Mouse (Mus musculus): ENCODE measurements around the gene Gm45713. TPM values are rescaled to one million over a fixed set of nuclear protein-coding genes. Genes with fewer than 3 reads are reported as not detected.
"Not testable (repeated sequence)": the region's sequence is repeated elsewhere in the genome, so short reads cannot be mapped to it uniquely, and the experiment has no call there.

The Gm45713 gene
- polyA plus RNA-seq, 1 experiment, result 0.16 TPM

- no peak overlapping the region for H3K27ac ChIP-seq (ENCODE audit: insufficient read depth, low read length)
- TF ChIP-seq CTCF (IDR thresholded peaks at IDR 0.05; ENCODE audit: borderline replicate concordance, insufficient read depth, low read depth, low read length) (no peak), POLR2A (IDR thresholded peaks at IDR 0.05; ENCODE audit: borderline replicate concordance, insufficient read depth, low read length) (no peak)
- H3K4me1 ChIP-seq (ENCODE audit: control insufficient read depth, insufficient read depth, low read length), result peaks cover 14% of the 10 kb centered on the region
- H3K4me3 ChIP-seq (replicated peaks; ENCODE audit: insufficient read depth, low read depth, low read length), result no peak overlapping the region
- 32% methylated on average over 7 of the region's 7 CpGs for WGBS
- no peak for DNase-seq
- no peaks in the 10 kb centered on the region; the same call in 1 of the 2 replicates for H3K27me3 ChIP-seq (ENCODE audit: control insufficient read depth, insufficient read depth, low read length)
These were observed 42.5 kb upstream of the Gm45713 start for GRCm38 (mm10) chr7:45178550-45178949.

- Histone ChIP-seq H3K4me1 (ENCODE audit: control insufficient read depth, insufficient read depth, low read length) (peaks cover 12% of the 10 kb centered on the region), H3K4me3 (replicated peaks; ENCODE audit: insufficient read depth, low read depth, low read length) (no peak overlapping the region), H3K27ac (ENCODE audit: insufficient read depth, low read length) (no peak overlapping the region), H3K27me3 (ENCODE audit: control insufficient read depth, insufficient read depth, low read length) (no peaks in the 10 kb centered on the region; the same call in 1 of the 2 replicates)
- WGBS, result 3% methylated on average over 29 of the region's 31 CpGs
- TF ChIP-seq POLR2A (IDR thresholded peaks at IDR 0.05; ENCODE audit: borderline replicate concordance, insufficient read depth, low read length) (no peak; the same call in 1 of the 2 replicates), CTCF (IDR thresholded peaks at IDR 0.05; ENCODE audit: borderline replicate concordance, insufficient read depth, low read depth, low read length) (no peak)
- DNase-seq, result peak in 1 of 2 experiments; percentile 46
These were observed 40.3 kb upstream of the Gm45713 start for GRCm38 (mm10) chr7:45176356-45176755.

GRCm38 (mm10) chr7:45175929-45176328 is 39.9 kb upstream of the Gm45713 start:
- no peak overlapping the region for H3K4me3 ChIP-seq (replicated peaks; ENCODE audit: insufficient read depth, low read depth, low read length)
- 4% methylated on average over 23 of the region's 23 CpGs for WGBS
- peaks cover 12% of the 10 kb centered on the region for H3K4me1 ChIP-seq (ENCODE audit: control insufficient read depth, insufficient read depth, low read length)
- no peak for TF ChIP-seq CTCF (IDR thresholded peaks at IDR 0.05; ENCODE audit: borderline replicate concordance, insufficient read depth, low read depth, low read length)
- TF ChIP-seq POLR2A (IDR thresholded peaks at IDR 0.05; ENCODE audit: borderline replicate concordance, insufficient read depth, low read length), result peak; percentile 32; the same call in 1 of the 2 replicates
- no peaks in the 10 kb centered on the region; the same call in 1 of the 2 replicates for H3K27me3 ChIP-seq (ENCODE audit: control insufficient read depth, insufficient read depth, low read length)
- H3K27ac ChIP-seq (ENCODE audit: insufficient read depth, low read length), result no peak overlapping the region
- no peak for DNase-seq

- no peak for DNase-seq
- Histone ChIP-seq H3K4me3 (replicated peaks; ENCODE audit: insufficient read depth, low read depth, low read length) (no peak overlapping the region), H3K27ac (ENCODE audit: insufficient read depth, low read length) (no peak overlapping the region), H3K4me1 (ENCODE audit: control insufficient read depth, insufficient read depth, low read length) (peaks cover 14% of the 10 kb centered on the region), H3K27me3 (ENCODE audit: control insufficient read depth, insufficient read depth, low read length) (no peaks in the 10 kb centered on the region; the same call in 1 of the 2 replicates)
- TF ChIP-seq POLR2A (IDR thresholded peaks at IDR 0.05; ENCODE audit: borderline replicate concordance, insufficient read depth, low read length) (no peak), CTCF (IDR thresholded peaks at IDR 0.05; ENCODE audit: borderline replicate concordance, insufficient read depth, low read depth, low read length) (no peak)
- 21% methylated on average over 13 of the region's 13 CpGs for WGBS
These were observed 39.4 kb upstream of the Gm45713 start for GRCm38 (mm10) chr7:45175398-45175797.

GRCm38 (mm10) chr7:45174567-45175280 is 38.7 kb upstream of the Gm45713 start:
- H3K4me1 ChIP-seq (ENCODE audit: control insufficient read depth, insufficient read depth, low read length), result peaks cover 20% of the 10 kb centered on the region
- no peak overlapping the region for H3K4me3 ChIP-seq (replicated peaks; ENCODE audit: insufficient read depth, low read depth, low read length)
- TF ChIP-seq CTCF (IDR thresholded peaks at IDR 0.05; ENCODE audit: borderline replicate concordance, insufficient read depth, low read depth, low read length) (no peak), POLR2A (IDR thresholded peaks at IDR 0.05; ENCODE audit: borderline replicate concordance, insufficient read depth, low read length) (no peak)
- no peaks in the 10 kb centered on the region; the same call in 1 of the 2 replicates for H3K27me3 ChIP-seq (ENCODE audit: control insufficient read depth, insufficient read depth, low read length)
- peak in 1 of 2 experiments; percentile 50 for DNase-seq
- 19% methylated on average over 29 of the region's 29 CpGs for WGBS
- no peak overlapping the region for H3K27ac ChIP-seq (ENCODE audit: insufficient read depth, low read length)

GRCm38 (mm10) chr7:45173772-45174171 is 37.7 kb upstream of the Gm45713 start:
- TF ChIP-seq CTCF (IDR thresholded peaks at IDR 0.05; ENCODE audit: borderline replicate concordance, insufficient read depth, low read depth, low read length), result peak; percentile 41
- 61% methylated on average over 1 of the region's 1 CpGs for WGBS
- not testable (repeated sequence) for H3K4me3 ChIP-seq (replicated peaks; ENCODE audit: insufficient read depth, low read depth, low read length); DNase-seq; H3K27me3 ChIP-seq (ENCODE audit: control insufficient read depth, insufficient read depth, low read length); H3K27ac ChIP-seq (ENCODE audit: insufficient read depth, low read length)
- H3K4me1 ChIP-seq (ENCODE audit: control insufficient read depth, insufficient read depth, low read length), result peaks cover 25% of the 10 kb centered on the region

- H3K27me3 ChIP-seq (ENCODE audit: control insufficient read depth, insufficient read depth, low read length), result no peaks in the 10 kb centered on the region; the same call in 1 of the 2 replicates
- TF ChIP-seq CTCF (IDR thresholded peaks at IDR 0.05; ENCODE audit: borderline replicate concordance, insufficient read depth, low read depth, low read length), result peak; percentile 48; the same call in 1 of the 2 replicates
- TF ChIP-seq POLR2A (IDR thresholded peaks at IDR 0.05; ENCODE audit: borderline replicate concordance, insufficient read depth, low read length), result no peak
- H3K27ac ChIP-seq (ENCODE audit: insufficient read depth, low read length), result no peak overlapping the region
- peak in 1 of 2 experiments; percentile 61 for DNase-seq
- peaks cover 29% of the 10 kb centered on the region for H3K4me1 ChIP-seq (ENCODE audit: control insufficient read depth, insufficient read depth, low read length)
- 59% methylated on average over 7 of the region's 7 CpGs for WGBS
- no peak overlapping the region for H3K4me3 ChIP-seq (replicated peaks; ENCODE audit: insufficient read depth, low read depth, low read length)
These were observed 36.9 kb upstream of the Gm45713 start for GRCm38 (mm10) chr7:45172974-45173373.

- Histone ChIP-seq H3K4me1 (ENCODE audit: control insufficient read depth, insufficient read depth, low read length) (peaks cover 21% of the 10 kb centered on the region), H3K4me3 (replicated peaks; ENCODE audit: insufficient read depth, low read depth, low read length) (no peak overlapping the region), H3K27me3 (ENCODE audit: control insufficient read depth, insufficient read depth, low read length) (no peaks in the 10 kb centered on the region), H3K27ac (ENCODE audit: insufficient read depth, low read length) (no peak overlapping the region)
- TF ChIP-seq CTCF (IDR thresholded peaks at IDR 0.05; ENCODE audit: borderline replicate concordance, insufficient read depth, low read depth, low read length), result no peak
- TF ChIP-seq POLR2A (IDR thresholded peaks at IDR 0.05; ENCODE audit: borderline replicate concordance, insufficient read depth, low read length), result no peak
- DNase-seq, result peak; percentile 71 to 77
- whole genome bisulfite sequencing, result 57% methylated on average over 3 of the region's 3 CpGs
These were observed 33.5 kb upstream of the Gm45713 start for GRCm38 (mm10) chr7:45169495-45169894.
